Mouse (Mus musculus) kidney, postnatal 10 days (tissue): ENCODE measurements around the gene Cuedc2.

ENCODE experiments used
- DNase-seq: peaks from one replicate; pipeline ENCODE4 v3.0.0; 2021; ENCODE audit warnings: mixed read lengths

Cuedc2 gene

DNA sequence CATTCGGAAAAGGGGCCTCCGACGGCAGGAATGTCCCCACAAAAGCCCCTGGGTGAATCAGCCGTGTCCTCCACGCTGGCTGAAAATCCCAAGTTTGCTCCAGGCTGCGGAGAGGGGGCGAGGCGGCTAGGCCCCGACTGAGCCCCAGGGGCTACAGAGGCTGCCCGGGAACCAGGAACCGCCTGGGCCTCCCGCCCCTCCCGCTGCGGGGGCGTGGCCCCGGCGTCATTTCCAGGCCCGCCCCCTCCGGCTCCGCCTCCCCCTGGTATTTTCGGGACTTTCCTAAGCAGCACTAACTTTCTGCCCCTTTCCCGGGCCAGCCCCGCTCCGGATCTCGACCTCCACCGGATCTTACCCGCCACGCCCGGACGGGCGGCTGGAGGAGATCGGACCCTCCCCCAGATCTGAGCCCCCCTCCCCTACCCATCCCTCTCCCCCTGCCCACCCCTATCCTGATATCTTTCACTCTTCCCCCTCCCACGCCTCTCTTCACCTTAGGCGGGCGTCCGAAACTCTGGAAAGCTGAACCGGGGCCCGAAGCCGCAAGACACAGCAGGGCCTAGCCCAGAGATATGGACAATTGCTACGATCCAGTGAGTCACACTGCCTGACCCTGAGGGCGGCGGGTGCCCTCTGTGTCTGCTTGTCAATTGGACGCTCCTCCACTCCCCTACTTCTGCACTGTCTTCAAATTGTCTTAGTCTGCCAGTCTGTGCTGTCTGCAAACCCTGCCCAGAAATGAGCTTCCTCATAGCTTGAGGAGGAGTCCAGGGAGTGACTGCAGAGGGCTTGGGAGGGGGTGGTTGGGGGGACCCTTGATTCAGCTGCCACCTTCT is 32.9 kb downstream of the Cuedc2 start:
- peak; percentile 95 for DNase-seq

DNA sequence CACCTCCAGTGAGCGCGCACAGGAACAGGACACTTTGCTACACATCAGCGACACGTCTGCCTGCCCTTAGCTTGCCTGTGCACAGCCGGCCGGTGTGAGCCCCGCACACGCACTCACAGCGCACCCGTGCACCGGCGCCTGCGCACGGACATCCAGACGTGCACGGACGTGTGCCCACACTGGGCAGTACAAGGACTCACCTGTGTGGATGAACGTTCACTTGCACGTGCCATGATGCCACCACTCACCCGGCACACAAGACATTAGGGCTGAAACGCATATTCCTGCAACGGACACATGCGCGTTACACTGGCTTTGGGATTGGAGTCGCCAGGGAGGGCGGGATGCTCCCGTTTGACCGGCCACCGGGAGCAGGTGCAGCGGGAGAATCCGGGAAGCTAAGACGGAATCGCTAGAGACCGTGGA is 33.6 kb downstream of the Cuedc2 start:
- no peak for DNase-seq

DNA sequence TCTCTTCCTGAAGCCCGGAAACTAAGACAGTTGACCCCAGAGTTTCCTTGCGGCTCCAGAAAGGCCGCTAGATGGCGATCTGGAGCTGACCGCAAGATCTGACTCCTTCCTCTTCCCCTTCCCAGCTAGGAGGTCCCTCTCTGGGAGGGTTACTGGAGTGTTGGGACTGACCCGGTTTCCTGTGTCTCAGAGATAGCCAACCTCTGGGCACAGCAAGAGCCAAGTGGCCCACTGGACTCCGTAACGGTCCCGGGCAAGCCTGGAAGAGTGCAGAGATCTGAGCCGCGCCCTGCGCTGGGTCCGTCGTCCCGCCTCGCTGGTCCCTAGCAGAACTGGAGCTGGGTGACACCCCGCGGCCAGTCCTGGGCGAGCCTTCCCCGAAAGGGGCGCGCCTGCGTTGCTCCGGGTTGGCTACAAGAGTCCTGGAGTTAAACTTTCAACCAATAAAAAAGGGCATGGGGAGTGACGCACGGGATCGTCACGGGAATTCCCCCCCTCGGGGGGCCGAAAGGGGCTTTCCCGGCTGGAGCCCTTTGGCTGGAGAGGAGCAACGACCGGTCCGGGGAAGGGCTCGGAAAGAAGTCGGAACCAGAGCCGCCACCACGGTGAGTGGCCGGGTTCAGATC is 34.2 kb downstream of the Cuedc2 start, which contains the start of gene Nfkb2:
Nfkb2 (plus strand) TSS at position 105 of the 626 bp plus-strand sequence.
- peak; percentile 97 for DNase-seq

DNA sequence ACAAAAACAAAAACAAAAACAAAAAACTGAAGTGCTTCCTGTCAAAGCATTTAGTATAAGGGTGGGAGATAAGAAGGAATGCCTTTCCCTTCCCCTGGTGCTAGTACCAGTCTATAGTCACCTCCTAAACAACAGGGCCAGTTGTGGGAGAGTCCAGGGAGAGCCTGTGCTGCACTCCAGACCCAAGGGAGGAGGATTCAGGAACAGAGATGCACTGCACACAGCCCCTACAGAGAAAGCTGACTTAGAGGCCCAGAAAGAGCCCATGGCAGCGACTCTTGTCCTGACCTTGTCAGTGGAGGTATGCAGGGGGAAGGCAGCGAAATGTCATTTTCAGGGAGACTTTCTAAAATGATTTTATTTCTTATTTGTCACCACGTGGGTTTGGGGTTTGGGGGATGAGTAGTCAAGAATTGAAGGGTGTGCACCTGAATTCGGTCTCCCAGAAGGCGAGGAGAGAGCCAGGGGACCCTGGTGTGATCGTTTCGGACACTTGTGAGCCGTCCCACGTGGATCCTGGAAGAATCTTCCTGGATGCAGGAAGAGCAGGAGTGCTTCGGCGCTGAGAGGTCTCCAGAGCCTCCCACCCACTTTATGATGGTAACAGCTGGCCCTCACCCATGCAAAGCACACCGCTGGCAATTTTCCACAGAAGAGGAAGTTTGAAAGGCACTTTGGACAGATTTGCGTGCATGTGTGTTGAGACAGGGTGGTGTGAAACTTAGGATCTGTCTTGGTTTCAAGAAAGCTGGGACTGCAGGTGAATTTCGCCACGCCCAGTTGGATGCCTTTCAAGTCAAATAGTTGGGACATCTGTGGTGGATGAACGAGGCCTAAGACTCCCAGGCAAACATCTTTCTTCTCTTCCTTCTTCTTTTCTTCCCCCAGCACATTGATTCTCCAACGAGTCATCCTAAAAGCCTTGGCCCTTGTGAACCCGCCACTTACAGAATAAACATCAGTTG is 35.0 kb downstream of the Cuedc2 start:
- no peak for DNase-seq

DNA sequence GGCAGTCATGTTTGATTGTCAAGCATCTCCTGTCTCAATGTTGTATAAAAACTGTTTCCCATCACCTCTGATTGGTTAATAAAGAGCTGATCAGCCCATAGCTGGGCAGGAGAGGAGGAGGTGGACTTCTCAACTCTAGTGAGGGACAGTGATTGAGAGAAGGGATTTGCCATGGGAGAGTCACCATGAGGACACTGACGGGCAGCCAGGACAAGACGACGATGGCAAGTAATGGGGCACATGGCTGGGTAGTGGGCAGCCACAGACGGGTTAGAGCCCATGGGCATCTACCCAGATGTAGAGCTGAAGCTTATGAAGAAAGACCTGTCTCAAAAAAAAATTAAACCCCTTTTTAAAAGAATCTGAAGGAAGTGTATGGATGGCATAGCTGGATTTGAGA is 36.0 kb downstream of the Cuedc2 start:
- DNase-seq = no peak

DNA sequence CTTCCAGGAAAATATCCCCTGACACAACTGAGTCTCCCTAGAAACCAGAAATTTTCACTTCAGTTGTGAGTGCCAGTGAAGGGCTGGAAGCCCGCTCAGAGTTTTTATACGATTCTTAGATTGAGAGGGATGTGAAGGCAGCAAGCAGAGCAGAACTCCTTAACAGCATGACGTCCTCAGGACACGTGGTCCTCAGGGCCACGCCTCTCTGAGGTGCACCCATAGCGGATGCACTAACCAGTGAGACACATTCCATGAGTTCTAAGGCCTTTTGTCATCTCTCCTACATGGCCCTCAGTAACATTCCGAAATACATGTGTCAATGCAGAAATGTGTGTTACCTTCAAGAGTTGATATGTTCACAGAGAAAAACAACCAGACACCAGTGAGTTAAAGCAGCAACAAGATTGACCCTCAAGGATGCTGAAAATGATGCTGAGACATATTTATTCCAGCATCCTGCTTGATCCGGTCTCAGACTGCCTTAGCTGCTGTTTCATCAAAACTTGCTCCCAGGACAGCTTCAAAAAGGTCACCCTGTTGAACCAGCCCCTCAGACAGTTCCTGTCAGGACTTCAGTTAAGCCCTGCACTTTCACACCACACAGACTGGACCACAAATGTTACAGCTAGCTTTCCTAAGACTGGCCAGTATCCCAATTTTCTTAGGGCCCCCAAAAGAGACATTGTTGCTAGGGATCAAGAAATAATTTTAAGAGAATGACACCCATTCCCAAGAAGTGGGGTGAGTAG is 38.0 kb downstream of the Cuedc2 start:
- no peak for DNase-seq

DNA sequence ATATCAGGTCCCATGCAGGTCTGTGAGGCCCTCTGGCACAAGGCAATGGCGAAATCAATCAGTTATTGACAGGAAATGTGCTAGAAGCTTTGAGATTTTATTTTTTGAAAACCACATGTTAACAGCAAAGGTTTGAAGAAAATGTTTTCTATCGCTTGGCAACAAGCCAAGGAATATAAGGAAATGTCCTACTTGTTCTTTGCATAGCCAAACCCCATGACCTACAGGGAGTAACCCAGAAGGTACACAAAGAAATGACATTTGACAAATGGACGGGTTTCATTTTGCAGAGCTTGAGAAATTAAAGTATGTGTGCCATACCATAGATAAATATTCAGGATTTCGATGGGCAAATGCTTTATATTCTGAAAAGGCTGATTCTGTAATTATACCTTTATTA is 41.6 kb downstream of the Cuedc2 start:
- DNase-seq = no peak

DNA sequence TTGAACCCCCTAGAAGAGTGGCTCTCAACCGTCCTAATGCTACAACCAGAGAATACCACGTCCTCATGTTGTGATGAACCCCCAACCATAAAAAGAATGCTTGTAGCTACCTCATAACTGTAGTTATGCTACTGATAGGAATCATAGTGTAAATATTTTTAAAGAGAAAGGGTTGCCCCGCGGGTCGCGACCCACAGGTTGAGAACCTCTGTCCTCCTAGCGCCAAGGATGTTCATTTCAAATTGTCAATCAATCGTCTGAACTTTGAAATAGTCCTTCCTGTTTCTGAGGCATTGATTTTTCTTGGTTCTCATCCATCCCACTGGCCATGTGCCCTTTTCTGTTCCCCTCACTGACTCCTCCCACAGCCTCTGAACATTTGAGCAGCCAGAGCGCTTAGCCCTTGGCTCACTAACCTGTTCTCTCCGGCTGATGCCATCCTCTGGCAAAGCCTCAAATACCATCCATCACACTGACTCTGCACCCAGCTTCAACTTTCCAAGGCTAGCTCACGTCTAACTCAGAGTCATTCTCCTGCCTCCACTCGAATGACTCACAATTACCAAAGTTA is 47.9 kb downstream of the Cuedc2 start:
- no peak for DNase-seq

DNA sequence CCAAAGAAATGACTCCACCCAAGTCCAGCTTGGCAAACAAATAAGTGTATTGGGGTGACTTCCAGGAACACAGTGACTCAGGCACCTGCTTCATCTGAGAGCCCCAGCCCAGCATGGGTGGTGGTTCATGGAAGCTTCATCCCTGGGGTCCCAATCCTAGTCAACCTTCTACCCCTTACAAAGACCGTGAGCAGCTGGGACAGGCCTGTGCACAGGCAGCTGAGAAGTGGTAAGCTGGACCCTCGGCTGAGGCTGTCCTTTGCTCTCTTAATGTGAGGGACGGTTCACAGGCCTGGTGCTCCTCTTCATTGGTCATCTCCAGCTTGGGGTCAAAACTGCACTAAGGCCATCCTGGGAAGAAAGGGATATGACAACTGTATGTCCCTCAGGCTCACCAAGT is 50.9 kb downstream of the Cuedc2 start:
- no peak for DNase-seq

DNA sequence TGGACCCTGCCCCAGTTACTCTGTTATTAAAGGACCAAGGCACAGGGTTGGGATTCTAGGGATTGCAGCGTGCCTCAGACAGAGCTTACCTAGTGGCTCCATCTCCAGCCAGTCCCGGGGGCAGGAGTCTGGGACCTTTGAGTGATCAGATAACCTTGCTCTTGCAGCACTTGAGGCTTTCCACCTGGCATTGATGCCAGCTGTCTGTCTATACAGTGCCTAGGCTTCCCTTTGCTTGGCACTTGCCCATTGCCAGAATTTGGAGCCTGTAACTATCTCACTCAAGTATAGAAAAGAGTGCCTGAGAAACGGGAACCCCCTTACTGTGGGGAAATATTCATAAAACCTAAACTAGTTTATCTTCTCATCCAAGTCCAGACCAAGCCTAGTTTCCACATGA is 51.6 kb downstream of the Cuedc2 start:
- DNase-seq = no peak

DNA sequence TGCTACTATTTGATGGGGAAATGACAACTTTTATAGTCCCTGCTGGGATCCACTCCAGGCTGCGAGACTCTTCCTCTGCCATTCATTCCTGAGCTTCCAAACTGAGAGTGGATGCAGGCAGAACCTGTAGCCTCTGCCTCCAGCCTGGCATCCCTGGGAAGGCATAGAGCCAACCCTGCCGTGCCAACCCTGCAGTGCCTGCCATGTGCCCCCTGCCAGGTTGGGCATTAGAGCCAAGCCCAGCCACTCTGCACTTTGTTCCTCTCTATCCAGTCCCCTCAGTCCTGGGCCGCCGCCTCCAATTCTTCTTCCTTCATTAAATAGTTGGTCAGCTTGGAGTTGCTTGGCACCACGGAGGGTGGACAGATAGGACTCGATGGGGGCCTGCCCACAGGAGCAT is 52.5 kb downstream of the Cuedc2 start:
- DNase-seq = no peak

DNA sequence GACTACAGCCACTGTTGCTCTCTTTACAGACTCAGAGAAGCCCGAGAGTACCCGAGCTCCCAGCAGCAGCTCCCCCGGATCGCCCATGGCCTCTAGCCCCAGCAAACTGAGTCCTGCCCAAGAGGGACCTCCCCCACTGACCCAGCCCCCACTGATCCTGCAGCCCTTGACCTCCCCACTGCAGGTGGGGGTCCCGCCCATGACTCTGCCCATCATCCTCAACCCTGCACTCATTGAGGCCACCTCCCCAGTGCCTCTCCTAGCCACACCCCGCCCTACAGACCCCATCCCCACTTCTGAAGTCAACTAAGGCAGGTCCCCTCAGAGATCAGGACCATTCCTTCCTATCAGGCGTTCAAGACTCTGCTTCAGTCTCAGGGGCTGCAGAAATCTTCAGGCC is 52.9 kb downstream of the Cuedc2 start:
- no peak for DNase-seq

DNA sequence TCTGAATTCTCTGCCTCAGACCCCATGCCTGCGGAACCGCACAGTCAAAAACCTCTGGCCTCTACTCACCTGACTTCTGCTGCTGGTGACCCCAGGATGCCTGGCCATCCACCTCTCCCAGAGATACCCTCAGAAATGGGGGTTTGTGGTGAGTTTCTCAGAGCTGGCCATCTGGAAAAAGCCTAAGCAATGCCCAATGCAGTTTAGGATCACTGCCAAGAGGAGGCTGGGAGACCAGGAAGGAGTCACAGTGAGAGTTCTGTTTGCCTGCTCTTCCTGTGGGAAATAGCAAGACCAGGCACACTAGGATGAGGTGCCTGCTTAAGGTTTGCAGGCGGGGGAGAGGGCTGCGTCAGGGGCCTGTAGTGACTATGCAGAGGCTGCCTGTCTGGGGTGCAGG is 53.8 kb downstream of the Cuedc2 start:
- DNase-seq = no peak

DNA sequence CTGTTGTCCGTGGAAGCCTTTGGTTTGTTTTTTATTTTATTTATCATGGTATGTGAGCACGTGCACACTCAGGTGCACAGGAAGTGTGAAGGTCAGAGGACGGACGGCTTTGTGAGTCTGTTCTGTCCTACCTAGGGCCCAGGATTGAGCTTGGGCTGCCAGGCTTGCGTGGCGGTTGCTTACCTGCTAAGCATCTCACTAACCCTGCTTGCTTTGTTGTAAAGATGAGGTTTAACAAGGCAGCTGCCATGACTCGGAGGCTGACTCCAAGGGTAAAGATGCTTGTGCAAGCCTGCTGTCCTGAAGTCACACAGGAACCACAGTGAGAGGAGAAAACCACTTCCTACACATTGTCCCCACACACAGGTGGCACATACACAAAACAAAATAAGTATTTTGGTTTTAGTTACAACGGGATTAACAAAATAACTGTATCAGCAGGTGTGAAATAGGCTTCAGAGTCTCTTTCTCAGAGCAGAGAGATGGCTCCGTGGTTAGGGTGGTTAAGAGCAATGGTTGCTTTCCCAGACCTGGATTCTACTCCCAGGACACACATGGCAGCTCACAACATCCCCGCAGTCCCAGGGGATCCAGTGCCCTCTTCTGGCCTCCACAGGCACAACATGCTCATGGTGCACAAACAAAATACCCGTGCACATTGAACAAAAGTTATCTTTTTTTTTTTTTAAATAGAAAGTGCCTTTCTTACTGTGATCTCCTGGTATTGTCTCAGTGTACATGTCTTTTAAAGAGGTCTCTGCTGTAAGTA is 56.2 kb downstream of the Cuedc2 start:
- no peak for DNase-seq
